Mouse (Mus musculus): Measurements from ENCODE around the gene Gpr107.
A peak's percentile ranks its signal among the peaks of the same experiment; 100 is the strongest.

Gpr107 gene

DNA sequence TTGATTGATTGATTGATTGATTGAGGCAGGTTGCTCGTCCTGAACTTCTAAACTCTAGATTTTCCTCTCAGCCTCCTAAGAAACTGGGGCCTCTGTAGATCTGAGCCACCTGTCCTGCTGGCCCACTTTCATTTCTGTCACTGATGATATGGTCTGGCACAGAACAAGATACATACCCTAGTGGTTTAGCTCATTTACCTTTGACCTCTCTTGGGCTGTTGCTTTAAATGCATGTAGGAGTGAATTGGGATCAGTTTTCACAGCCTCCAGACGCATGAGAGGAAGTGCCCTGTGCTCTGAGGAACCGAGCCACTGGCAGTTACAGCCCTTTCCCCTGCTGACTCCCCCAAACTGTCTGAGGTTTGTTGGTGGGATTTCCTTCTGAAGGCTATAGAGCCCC is 50.2 kb downstream of the Gpr107 start:
- no peak for DNase-seq

DNA sequence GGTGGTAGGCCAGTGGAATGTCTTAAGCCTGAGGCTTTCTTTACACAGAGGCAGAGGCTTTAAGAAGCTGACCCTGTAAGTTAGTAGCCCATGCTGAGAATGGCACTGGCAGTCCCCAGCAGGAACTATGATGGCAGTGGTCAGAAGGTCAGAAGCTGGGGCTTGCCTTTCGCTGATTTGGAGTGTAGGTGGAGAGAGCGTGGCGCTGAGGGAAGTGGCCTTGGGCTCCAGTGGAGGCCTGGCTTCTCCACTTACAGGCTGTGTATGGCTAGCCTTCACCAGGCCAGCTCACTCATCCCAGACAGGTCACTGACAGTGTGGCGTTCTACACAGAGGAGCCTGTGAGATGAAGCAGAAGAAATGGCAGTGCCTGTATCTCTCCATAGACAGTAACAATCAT is 50.8 kb downstream of the Gpr107 start:
- no peak for DNase-seq

DNA sequence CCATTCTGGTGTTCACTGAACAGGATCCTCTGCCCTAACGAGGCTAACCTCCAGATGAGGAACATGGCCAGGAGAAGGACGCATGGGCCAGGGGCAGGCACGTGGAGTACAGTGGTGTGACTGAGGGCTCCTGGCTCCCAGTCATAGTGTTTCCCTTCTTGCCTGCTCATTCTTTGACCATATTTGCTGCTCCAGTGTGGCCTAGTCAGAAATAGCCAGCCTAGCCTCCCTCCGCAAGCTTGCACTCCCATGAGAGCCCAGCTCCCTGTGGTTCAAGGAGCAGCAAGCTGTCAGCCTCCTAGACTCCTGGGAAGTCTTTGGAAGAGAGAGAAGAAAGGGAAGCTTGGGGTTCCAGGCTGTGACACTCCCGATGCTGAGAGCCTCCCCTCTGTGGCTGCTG is 52.6 kb downstream of the Gpr107 start:
- DNase-seq: no peak

DNA sequence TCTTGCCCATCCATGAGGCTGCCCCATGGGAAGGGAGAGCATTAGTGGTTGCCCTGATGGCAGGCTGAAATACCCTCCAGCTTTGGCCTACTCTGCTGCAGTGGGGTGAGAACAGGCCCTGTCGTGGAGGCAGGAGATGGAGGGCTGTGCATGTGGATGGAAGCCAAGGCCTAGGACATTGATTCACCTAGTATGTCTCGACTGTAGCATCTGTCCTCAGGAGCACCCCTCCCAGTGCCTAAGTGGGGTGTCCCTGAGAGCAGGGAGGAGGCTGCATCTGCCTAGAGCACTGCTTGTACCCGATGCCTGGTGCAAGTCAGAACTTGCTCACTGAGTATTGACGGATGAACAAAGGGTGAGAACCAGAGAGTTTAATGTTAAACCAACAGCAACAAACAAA is 54.1 kb downstream of the Gpr107 start:
- DNase-seq: no peak

DNA sequence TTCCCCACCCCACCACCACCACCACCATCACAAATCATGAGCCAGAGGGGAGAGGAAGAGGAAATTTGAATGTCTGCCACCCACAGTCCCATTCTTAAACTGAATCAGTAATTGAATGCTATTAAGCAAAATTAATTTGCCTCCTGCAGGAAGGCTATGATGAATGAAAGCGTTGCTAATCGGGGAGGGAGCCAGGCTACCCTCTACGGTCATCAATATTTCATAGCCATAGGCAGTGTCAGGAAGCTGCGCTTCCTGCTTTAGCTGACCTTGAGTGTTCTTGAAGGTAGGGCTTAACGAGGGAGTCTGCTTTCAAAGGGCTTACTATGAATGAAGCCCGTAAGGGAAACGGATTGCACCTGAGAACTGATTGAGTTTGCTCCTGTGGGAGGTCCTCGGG is 54.8 kb downstream of the Gpr107 start:
- DNase-seq: no peak

DNA sequence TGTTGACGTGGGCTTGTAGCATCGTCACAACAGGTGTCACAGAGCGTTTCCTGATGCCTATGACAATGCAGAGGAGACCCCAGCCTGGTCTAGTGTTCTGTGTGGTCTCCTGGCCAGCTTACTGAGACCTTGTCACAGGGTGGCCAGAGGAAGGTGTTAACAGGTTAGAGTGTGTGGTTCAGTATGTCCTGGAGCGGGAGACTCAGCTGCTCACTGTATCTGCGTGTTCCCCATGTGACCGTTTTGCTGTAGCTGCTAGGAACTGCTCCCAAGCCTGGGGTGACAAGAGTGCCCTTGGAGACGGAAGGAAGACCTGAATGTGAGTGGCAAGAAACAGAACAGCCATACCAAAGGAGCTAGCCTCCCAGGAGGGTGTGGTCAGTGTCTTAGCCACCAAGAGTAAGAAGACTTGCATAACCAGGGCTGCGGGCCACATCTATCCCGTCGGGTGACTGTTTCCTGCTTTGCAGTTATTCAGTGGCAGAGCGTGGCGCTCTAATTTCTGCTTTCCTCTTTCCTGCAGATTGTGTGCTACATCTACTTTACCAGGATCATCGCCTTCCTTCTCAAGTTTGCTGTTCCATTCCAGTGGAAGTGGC is 56.5 kb downstream of the Gpr107 start:
- no peak for DNase-seq

DNA sequence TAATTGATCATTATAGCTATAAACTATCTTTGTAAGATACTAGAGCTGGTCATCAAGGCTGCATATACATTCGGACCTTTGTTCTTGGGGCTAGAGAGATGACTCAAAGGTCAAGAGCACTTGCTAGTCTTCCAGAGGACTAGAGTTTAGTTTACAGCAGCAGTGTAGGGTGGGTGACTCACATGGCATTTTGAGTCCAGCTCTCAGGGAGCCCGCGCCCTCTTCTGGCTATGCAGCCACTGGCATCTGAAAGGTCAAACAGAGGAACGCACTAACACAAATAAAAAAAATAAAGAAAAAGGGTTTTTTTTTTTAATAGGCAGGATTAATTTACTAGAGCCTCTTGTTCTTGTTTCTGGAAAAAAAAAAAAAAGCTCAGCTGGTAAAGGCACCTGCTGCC is 57.4 kb downstream of the Gpr107 start:
- DNase-seq: peak; percentile 44 to 51

DNA sequence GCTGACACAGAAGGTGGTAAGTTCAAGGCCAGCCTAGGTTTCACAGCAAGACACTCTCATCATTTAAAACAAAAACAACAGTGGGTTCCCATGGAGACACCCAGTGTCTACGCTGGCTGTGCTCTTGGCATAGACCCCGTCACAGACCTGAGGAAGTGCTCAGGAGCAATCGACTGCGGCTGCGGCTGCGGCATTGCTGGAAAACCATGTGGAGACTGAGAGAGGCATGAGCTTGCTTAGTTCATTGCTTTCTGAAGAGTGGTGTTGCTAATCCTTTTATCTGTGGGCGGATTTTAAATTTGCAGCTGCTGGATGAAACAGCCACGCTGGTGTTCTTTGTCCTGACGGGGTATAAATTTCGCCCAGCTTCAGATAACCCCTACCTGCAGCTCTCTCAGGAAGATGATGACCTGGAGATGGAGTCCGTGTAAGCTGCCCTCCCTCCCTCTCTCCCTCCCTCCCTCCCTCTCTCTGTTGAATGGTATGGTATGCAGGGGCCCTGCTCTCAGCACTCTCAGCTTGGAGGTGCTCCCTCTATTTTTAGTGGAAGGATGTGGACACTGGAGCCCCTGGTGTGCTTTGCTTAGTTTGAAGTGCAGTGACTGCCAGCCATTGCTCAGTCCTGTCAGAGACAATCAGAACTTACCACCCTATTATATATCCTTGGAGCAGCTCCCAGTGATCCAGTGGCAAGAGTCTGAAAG is 58.2 kb downstream of the Gpr107 start:
- no peak for DNase-seq

DNA sequence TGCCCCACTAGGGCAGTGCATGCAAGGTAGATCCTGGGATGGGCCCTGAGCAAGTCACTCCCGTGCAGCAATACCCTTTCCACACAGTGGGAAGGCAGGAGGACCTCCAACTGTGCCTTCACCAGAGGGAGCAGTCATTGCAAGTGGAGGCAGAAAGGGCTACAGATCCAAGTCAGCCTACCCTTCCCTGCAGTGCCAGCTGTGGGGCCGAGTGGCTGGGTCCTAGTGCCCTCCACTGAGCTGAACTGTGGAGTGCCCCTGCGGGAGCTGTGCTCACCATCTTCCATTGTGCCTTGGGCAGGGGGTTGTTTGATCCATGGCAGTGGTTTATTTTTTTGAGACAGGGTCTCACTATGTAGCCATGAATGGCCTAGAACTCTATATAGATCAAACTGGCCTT is 59.1 kb downstream of the Gpr107 start:
- DNase-seq: no peak

DNA sequence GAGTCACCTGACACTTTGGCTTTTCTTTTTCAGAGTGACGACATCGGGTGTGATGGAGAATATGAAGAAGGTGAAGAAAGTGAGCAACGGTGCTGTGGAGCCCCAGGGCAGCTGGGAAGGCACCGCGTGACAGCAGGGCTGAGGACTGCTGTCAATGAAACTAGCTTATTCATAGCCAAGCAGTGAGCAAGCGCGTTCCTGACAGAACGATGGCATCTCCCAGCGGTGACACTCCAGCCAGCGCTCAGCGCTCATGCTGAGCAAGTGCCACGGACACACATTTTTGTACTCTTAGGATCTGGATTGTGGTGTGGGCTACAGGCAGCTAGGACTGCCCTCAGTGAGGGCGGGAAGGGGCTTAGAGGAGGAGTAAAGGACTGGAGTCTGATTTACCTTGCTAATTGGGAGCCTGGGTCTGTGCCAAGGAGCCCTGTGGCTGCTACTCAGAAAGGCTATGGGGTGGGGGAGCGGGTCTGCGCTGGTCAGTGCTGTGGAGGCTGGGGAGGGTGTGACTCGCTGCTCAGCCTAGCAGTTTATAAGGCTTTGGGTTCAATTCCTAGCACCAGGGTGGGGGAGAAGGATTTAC is 62.2 kb downstream of the Gpr107 start:
- peak; percentile 45 to 49 for DNase-seq

DNA sequence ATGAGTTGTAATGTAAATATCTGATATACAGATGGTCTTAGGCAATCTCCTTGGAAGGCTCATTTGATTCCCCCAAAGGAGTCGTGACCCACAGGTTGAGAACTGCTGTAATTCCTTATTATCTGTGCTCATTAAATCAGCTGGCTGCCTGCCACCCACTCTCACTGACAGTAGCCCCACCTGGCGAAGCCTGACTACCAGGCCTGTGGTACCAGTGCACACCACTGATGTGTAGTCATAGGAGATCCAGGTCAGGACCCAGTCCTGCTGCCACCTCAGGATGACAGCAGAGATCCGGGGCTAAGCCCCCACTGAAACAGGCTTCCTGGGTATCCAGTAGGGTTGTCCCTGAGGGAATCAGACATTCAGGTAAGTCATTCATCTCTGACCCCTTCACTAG is 66.5 kb downstream of the Gpr107 start:
- peak; percentile 51 to 56 for DNase-seq

DNA sequence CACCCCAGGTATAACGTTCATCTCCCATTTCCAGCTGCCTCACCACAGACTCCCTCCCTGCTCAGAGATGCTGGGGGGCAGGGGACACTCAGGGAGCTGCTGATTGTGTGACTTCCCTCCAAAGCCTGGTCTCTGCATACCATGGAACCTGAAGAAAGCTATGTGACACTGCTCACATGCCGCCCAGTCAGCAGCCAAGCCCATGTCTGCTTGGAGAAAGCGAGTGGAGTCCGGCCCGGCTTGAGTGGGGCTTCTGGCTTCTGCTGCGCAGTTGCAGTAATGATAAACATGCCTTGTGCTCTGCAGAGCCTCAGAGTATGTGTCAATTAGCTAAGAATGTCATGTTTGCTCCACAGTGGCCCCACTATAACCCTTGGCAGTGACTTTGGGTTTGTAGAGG is 67.4 kb downstream of the Gpr107 start:
- DNase-seq: no peak

DNA sequence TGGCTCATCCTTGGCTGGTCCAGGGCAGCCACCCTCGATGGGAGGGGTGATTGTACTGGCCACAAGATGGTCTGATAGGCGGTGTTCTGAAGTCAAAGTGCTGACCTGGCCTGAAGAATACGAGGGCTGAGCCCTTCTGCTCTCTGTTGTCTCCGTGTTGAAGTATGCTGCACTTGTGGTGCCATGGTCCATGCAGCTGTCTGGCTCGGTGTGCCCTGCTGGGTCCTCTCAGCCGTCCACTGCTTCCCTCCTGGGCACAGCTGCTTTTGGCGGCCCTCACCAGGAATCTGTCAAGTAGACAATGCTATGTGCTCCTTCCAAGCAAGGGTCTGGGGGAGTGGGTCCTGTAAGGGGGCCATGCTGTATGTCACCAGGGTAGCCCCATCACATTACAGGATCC is 68.7 kb downstream of the Gpr107 start:
- DNase-seq: no peak

DNA sequence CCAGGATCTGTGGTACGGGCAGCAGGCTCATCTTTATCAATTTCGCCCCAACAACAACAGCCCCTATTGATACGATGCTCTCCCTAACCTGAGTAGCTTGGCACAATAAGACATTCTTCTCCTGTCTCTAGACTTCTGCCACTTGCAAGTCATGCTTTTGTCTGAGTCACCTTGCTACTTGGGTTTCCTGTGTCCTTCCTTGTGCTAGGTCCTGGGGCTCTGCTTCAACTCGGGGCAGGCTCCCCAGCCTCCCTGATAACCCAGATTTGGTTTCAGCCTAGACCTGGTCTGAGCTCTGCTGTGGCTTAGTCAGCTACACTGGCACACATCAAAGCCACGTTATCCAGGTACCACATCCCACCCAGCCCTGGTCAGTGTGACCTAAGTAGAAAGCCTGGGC is 69.5 kb downstream of the Gpr107 start:
- no peak for DNase-seq

DNA sequence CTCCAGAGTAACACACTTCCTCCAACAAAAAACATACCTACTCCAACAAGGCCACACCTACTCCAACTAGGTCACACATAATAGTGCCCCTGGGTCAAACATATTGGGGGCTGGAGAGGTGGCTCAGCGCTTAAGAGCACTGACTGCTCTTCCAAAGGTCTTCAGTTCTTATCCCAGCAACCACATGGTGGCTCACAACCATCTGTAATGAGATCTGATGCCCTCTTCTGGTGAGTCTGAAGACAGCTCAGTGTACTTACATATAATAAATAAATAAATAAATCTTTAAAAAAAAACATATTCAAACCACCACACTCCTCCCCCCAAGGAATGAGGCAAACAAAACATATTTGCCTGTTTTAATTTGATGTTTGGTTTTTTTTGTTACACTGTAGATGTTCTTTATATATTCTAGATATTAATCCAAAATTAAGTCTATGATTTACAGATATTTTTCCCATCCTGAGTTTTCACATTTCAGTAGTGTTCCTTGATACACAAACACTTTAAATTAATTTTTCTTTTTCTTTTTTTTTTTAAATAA is 76.7 kb downstream of the Gpr107 start:
- DNase-seq: no peak

DNA sequence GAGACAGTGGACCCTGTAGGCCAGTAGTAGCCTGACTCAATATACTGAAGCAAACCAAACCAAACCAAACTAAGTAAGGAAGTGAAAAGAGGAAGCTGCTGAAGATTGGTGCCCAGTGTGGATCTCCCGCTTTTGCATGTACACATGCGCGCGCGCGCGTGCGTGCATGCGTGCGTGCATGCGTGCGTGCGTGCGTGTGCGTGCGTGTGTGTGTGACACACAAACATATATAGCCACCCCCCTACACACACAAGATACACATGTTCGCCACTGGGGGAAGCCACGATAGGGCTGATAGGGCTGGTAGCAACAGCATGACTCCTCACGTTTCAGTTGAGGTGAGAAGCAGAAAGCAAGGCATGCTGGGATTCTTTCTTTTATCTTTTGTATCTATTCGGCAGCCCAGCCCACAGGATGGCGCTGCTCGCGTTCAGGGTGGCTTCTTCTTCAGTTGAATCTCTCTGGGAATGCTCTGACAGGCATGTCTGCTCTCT is 87.1 kb downstream of the Gpr107 start:
- DNase-seq: peak; percentile 52 to 55

DNA sequence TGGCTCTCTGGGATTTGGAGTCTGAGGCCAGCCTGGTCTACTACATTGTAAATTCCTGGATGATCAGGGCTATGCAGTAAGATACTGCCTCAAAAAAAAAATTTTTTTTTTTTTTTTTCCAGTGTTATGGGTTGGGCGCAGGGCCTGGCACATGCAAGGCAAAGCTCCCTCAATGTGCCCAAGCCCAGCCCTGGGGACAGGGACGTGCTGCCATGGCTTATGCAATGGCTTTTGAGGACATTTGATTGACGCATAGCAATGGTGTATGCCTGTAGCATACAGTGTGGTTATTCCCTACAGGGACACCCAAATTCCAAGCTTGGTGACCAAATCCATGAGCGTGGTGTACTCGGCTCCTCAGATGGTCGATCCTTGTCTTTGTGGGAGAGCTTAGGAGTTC is 87.7 kb downstream of the Gpr107 start:
- no peak for DNase-seq

DNA sequence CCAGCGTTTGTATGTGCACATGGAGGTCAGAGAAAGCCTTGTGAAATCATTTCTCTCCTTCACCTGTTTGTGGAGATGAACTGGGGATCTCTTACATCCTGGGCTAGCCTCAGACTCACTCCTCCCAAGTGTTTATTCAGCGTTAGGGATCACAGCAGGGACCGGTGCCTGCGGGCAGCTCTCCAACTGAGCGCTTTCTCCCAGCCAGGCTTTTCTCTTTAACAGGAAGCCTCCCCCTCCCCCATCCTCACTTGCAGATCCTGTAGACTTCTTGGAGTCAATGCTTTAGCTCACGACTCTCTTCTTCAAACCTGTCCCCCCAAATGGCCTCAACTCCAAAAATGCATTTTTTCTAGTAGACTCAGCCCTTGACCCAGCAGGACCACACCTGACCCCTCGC is 89.5 kb downstream of the Gpr107 start:
- DNase-seq: peak; percentile 60

DNA sequence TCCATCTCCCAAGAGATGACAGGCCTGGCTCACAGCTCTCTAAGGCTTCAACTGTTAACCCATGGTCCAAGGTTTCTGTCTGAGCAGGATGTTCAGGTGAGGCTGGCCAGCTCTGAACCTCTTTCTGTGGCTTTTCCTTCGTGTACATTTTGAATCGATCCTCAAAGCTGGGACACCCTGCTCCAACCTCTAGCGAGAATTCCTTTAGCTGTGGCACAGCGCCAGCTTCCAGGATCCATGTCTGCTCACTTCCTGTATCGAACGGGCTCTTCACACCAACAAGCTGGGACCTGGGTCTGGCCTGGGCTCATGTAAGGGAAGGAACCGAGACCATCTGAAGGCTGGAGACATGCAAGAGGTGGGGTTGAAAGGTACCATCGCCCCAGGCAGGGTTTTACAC is 92.1 kb downstream of the Gpr107 start:
- peak; percentile 54 to 59 for DNase-seq

DNA sequence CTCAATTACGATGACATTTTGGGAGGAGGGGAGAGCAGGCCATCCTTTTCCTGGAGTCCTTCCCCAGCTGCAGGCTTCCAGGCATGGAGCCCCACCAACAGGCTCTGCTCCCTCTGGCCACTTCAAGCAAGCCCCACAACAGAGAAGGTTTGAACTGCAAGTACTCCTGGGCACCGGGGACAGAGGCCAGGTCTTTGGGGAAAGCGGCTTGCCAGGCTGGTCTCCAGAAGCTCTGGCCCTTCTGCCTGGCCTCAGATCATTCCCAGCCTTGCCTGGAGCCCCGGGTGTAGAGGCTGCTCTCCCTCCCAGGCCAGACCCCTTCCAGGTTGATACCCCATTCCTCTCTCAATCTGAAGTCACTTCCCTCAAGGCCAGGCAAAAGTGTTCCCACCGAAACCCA is 92.9 kb downstream of the Gpr107 start:
- peak in 1 of 2 experiments; percentile 57 for DNase-seq

DNA sequence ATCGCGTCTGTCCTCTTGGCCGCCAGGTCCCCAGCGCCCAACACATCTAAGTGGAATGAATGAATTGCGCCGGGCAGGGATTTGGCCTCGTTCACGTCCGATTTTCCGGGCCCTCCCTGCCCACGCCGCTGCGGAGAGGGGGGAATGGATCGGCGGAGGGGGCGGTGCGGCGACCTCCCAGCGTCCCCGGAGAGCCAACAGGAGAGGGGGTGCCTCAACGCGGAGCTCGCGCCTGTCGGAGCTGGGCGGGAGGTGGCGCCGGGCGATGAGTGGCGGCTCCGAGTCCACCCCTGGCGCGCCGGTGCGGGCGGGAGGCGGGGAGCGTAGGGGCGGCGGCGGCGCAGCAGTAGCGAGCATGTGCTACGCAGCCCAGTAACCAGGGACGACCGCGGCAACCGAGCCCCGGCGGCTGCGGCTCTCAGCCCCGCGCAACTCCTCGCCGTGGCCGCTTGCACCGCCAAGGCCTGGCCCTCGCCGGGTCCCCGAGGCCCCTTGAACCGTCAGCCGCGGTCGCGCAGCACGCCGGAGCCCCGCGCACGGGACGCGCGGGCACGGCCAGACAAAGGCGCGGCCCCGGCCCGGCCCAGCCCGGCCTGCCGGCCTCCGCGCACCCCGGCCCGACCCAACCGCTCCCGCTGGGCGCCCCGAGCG is 93.5 kb downstream of the Gpr107 start, which contains the start of gene Ncs1:
Gene Ncs1 (plus strand): TSS at position 333 of the 651 bp plus-strand sequence.
- peak; percentile 85 to 89 for DNase-seq

DNA sequence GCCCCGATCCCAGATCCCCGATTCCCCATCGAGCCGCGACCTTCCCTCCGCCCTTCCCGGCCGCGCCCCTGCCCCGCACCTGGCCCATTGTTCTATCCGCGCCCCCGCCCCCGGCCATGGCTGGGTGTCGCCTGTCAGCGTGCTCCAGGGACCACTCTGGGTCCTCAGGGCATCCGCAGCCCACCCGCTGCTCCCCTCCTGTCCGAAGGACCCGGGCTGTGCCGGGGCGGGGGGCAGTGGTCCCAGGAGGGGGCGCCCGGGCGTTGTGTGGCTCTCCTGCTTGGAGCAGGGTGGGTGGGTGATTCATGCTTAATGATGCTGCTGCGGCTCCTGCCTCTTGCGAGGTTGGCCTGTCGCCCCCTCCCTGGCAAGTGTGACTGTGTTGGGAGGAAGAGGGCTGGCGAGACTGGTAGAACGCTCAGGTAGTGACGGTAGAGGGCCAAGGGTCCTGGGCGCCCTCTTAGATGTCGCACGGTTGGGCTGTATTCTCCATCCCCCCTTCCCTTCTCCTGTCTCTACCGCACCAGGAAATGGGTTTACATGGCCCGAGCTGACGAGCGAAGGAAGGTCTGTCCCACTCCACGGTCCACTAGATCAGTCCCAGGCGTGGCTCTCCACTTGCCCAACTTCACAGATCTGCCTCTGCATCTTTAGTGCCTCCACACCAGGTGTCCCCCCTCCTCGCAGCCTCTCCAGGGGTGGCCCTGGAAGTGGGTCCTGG is 94.3 kb downstream of the Gpr107 start:
- peak; percentile 81 to 85 for DNase-seq

DNA sequence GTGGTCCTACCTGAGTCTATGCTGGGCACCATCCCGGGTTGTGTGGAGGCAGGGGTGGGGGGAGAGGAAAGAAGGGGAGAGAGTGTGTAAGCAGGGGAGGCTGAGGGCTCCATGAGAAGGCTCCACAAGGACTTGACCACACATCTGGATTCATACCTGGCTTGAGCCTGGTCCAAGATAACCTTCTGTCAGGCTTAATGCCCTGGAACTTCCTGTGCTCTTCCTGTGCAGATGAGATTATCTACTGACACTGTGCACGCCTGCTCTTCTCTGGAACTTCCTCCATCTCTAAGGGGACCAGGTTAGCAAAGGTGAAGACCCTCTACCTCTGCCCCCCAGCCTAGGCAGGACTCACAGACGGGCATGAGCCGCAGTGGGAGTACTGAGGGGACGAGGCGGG is 96.7 kb downstream of the Gpr107 start:
- no peak for DNase-seq
